In the genomic region with DNA sequence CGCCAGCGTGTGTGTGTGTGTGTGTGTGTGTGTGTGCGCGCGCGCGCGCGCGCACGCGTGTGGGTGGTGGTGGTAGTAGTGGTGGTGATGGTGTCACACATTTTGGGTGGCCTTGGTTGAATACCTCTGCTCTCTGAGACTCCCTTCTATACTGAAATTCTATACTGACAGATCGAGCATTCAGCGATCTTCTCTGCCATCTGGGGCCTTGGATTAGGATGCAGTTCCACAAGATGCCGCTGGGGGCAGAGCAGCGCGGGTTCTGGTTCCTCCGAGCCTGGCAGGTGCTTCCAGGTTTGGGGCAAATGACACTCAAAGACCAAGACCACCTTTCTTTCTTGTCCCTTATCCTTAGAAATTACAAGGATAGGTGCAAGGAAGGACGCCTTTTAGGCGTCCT, we compare ENCODE assay signal across 8 mouse cellular contexts. TPM values are rescaled to one million over a fixed set of nuclear protein-coding genes. Genes with fewer than 3 reads are reported as not detected.
DNase-seq lines count a peak whose midpoint lies in the region; ATAC-seq and TF ChIP-seq lines count a peak whose summit lies in the region.

No protein-coding gene starts in this region.

- no peak overlapping the region for H3K9ac ChIP-seq in heart, embryonic 14.5 days (ENCODE audit: low read length)
- H3K9ac ChIP-seq in liver, embryonic 13.5 days: no peak overlapping the region
- H3K9ac ChIP-seq in stomach, postnatal 0 days (ENCODE audit: low read length): no peak overlapping the region

- H3K27ac ChIP-seq in heart, embryonic 14.5 days (replicated peaks in 1 of 2; ENCODE audit: control insufficient read depth in 1 of 2, insufficient read depth in 1 of 2, low read depth in 2 of 2, low read length in 2 of 2): no peak overlapping the region
- no peak overlapping the region for H3K27ac ChIP-seq in liver, embryonic 13.5 days
- H3K27ac ChIP-seq in stomach, postnatal 0 days (replicated peaks): no peak overlapping the region

- peaks cover 6 to 12% of the 10 kb centered on the region in 2 experiments; a peak in 3 of 4 replicates for H3K4me1 ChIP-seq in heart, embryonic 14.5 days (ENCODE audit: control insufficient read depth in 2 of 2, insufficient read depth in 2 of 2, low read length in 2 of 2)
- H3K4me1 ChIP-seq in liver, embryonic 13.5 days (replicated peaks): peaks cover 8% of the 10 kb centered on the region
- H3K4me1 ChIP-seq in stomach, postnatal 0 days (replicated peaks; ENCODE audit: control insufficient read depth, insufficient read depth): no peaks in the 10 kb centered on the region

- peak; percentile 86 to 88 for DNase-seq in B cell, adult 2 months
- peak; percentile 75 for DNase-seq in brain, adult 2 months (ENCODE audit: low read depth, low spot score)
- peak; percentile 66 for DNase-seq in kidney, postnatal 14 days
- peak; percentile 29 for DNase-seq in liver, embryonic 13.5 days
- peak; percentile 84 for DNase-seq in neural tube, embryonic 10.5 days (ENCODE audit: extremely low spot score, low spot score)
- peak; percentile 75 for DNase-seq in stomach, postnatal 0 days (ENCODE audit: low spot score)

- peak; percentile 85 for TF ChIP-seq CTCF in stomach, postnatal 0 days (IDR thresholded peaks at IDR 0.05; ENCODE audit: low read depth)

- no peaks in the 10 kb centered on the region for H3K9me3 ChIP-seq in heart, embryonic 14.5 days (ENCODE audit: control insufficient read depth, low read length)
- H3K9me3 ChIP-seq in liver, embryonic 13.5 days (replicated peaks): no peaks in the 10 kb centered on the region
- no peaks in the 10 kb centered on the region for H3K9me3 ChIP-seq in stomach, postnatal 0 days (ENCODE audit: control insufficient read depth, low read length)

- WGBS in heart, embryonic 14.5 days: 2% methylated on average over 20 of the region's 20 CpGs
- 1% methylated on average over 20 of the region's 20 CpGs for WGBS in liver, embryonic 13.5 days (ENCODE audit: insufficient replicate concordance)
- WGBS in stomach, postnatal 0 days: under 1% methylated on average over 20 of the region's 20 CpGs

- peak overlapping the region; percentile 64 for H3K4me2 ChIP-seq in heart, embryonic 14.5 days (ENCODE audit: low read length)
- H3K4me2 ChIP-seq in liver, embryonic 13.5 days: peak overlapping the region; percentile 50
- peak overlapping the region; percentile 37; the same call in 1 of the 2 replicates for H3K4me2 ChIP-seq in stomach, postnatal 0 days (replicated peaks; ENCODE audit: low read depth)

- H3K4me3 ChIP-seq in heart, embryonic 14.5 days (ENCODE audit: control insufficient read depth in 1 of 2, insufficient read depth in 1 of 2, low read depth in 1 of 2, low read length in 2 of 2): peak overlapping the region; percentile 8 to 26; a peak in 2 of 4 replicates
- peak overlapping the region; percentile 10; the same call in 1 of the 2 replicates for H3K4me3 ChIP-seq in liver, embryonic 13.5 days (replicated peaks)
- H3K4me3 ChIP-seq in stomach, postnatal 0 days (ENCODE audit: low read depth, low read length): 0 out of 2 replicates have a peak overlapping the region, but pooled peaks have one; percentile 8

- no peak for TF ChIP-seq EP300 in stomach, postnatal 0 days (optimal IDR thresholded peaks at IDR 0.05)

- peaks cover 41% of the 10 kb centered on the region for H3K27me3 ChIP-seq in heart, embryonic 14.5 days (ENCODE audit: control insufficient read depth, insufficient read depth, low read length)
- peaks cover 41% of the 10 kb centered on the region for H3K27me3 ChIP-seq in liver, embryonic 13.5 days
- no peaks in the 10 kb centered on the region for H3K27me3 ChIP-seq in stomach, postnatal 0 days (ENCODE audit: control insufficient read depth, insufficient read depth, low read length)

- H3K36me3 ChIP-seq in heart, embryonic 14.5 days (ENCODE audit: control insufficient read depth, insufficient read depth, low read length): no peaks in the 10 kb centered on the region
- H3K36me3 ChIP-seq in liver, embryonic 13.5 days: no peaks in the 10 kb centered on the region
- no peaks in the 10 kb centered on the region for H3K36me3 ChIP-seq in stomach, postnatal 0 days (ENCODE audit: control insufficient read depth, insufficient read depth, low read length)

- peak; percentile 77 for ATAC-seq in erythroblast, adult 5-6 weeks (replicated peaks; ENCODE audit: low FRiP score, poor library complexity, severe bottlenecking)
- ATAC-seq in heart, embryonic 14.5 days (ENCODE audit: insufficient number of reproducible peaks, insufficient read depth, low FRiP score, low read depth): no peak
- no peak for ATAC-seq in liver, embryonic 13.5 days (ENCODE audit: low read depth)
- no peak for ATAC-seq in stomach, postnatal 0 days (ENCODE audit: low FRiP score, low TSS enrichment)

RNA-seq across cellular contexts. Expression of gene Arhgap40, which starts 43.6 kb away (rescaled TPM):
- total RNA-seq in erythroblast, adult 5-6 weeks (2015; ENCODE audit: low replicate concordance): not detected in 2 replicates
- total RNA-seq in erythroblast, adult 5-6 weeks (2017; ENCODE audit: low replicate concordance): not detected in 2 replicates
- 0.15 TPM in 1 of 2 replicates, not detected in the other for polyA plus RNA-seq in heart, embryonic 14.5 days (2014; fragmentation: Nextera tagmentation; extraction: Ambion mirVana)
- polyA plus RNA-seq in liver, embryonic 13.5 days (2015; fragmentation: Nextera tagmentation; extraction: Ambion mirVana): not detected in 2 replicates
- 11.4 and 12.7 TPM in 2 replicates for polyA plus RNA-seq in stomach, postnatal 0 days (2015; fragmentation: Nextera tagmentation; extraction: Ambion mirVana)

RNA-seq across cellular contexts. Expression of gene Adig, which starts 53.8 kb away (rescaled TPM):
- not detected in 2 replicates for total RNA-seq in erythroblast, adult 5-6 weeks (2015; ENCODE audit: low replicate concordance)
- total RNA-seq in erythroblast, adult 5-6 weeks (2017; ENCODE audit: low replicate concordance): not detected in 2 replicates
- polyA plus RNA-seq in heart, embryonic 14.5 days (2014; fragmentation: Nextera tagmentation; extraction: Ambion mirVana): not detected in 2 replicates
- not detected in 2 replicates for polyA plus RNA-seq in liver, embryonic 13.5 days (2015; fragmentation: Nextera tagmentation; extraction: Ambion mirVana)
- 2.3 and 2.9 TPM in 2 replicates for polyA plus RNA-seq in stomach, postnatal 0 days (2015; fragmentation: Nextera tagmentation; extraction: Ambion mirVana)

RNA-seq across cellular contexts. Expression of gene Slc32a1, which starts 54.3 kb away (rescaled TPM):
- not detected in 2 replicates for total RNA-seq in erythroblast, adult 5-6 weeks (2015; ENCODE audit: low replicate concordance)
- not detected in 2 replicates for total RNA-seq in erythroblast, adult 5-6 weeks (2017; ENCODE audit: low replicate concordance)
- not detected in 2 replicates for polyA plus RNA-seq in heart, embryonic 14.5 days (2014; fragmentation: Nextera tagmentation; extraction: Ambion mirVana)
- not detected in 2 replicates for polyA plus RNA-seq in liver, embryonic 13.5 days (2015; fragmentation: Nextera tagmentation; extraction: Ambion mirVana)
- not detected in 2 replicates for polyA plus RNA-seq in stomach, postnatal 0 days (2015; fragmentation: Nextera tagmentation; extraction: Ambion mirVana)

Comparison
In these comparisons a context has a peak if more than half of its experiments do, and no peak if none do; other contexts are left out.
1. DNase-seq: peak in every context shown above with its lines; median percentile 87 in B cell, adult 2 months; 84 in neural tube, embryonic 10.5 days; 75 in brain, adult 2 months; 75 in stomach, postnatal 0 days; 66 in kidney, postnatal 14 days; 29 in liver, embryonic 13.5 days.
2. RNA of gene Arhgap40, which starts 43.6 kb away (polyA plus RNA-seq): 11.4 to 12.7 TPM in stomach, postnatal 0 days; 0.15 TPM in heart, embryonic 14.5 days and not detected in liver, embryonic 13.5 days; every median in the first group is over 10 times any median in the second.
3. Peak in every context shown above with its lines, with median percentiles within 50 percentile points of each other: H3K4me2 ChIP-seq and H3K4me3 ChIP-seq.